Mouse (Mus musculus): ENCODE results near the gene Tom1. TPM values are rescaled to one million over a fixed set of nuclear protein-coding genes. Genes with fewer than 3 reads are reported as not detected.

The Tom1 gene
- polyA plus RNA-seq, 1 experiment from 2014 or later = 20.6 TPM

DNA sequence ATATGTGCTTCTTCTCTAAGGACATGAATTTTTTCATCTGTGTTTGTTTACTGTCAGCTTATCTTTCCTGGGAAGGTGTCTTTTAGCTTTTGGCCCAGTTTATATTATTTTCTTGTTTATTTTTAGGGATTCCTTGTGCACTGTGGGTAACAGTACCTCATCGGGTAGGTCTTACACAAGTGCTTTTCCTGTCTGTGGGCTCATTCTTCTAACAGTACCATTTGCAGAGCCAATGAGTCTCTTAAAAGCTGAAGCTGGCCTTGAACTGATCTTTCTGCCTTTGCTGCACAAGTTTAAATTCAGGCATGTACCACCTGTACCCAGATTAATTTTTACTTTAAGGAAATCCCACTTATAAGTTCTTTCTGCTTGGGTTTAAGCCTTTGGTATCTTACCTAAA lies 17.1 kb upstream of the Tom1 start:
- ATAC-seq (ENCODE audit: borderline replicate concordance, extremely low read depth, low FRiP score, low TSS enrichment) = no peak
- Histone ChIP-seq H3K4me3 (no peak overlapping the region), H3K27ac (no peak overlapping the region), H3K4me2 (no peak overlapping the region), H3K36me3 (peaks cover 11% of the 10 kb centered on the region; the same call in 1 of the 2 replicates), H3K27me3 (no peaks in the 10 kb centered on the region), H3K9me3 (no peaks in the 10 kb centered on the region), H3K4me1 (no peaks in the 10 kb centered on the region), H3K9ac (no peak overlapping the region)
- WGBS = 69% methylated on average over 1 of the region's 1 CpGs

DNA sequence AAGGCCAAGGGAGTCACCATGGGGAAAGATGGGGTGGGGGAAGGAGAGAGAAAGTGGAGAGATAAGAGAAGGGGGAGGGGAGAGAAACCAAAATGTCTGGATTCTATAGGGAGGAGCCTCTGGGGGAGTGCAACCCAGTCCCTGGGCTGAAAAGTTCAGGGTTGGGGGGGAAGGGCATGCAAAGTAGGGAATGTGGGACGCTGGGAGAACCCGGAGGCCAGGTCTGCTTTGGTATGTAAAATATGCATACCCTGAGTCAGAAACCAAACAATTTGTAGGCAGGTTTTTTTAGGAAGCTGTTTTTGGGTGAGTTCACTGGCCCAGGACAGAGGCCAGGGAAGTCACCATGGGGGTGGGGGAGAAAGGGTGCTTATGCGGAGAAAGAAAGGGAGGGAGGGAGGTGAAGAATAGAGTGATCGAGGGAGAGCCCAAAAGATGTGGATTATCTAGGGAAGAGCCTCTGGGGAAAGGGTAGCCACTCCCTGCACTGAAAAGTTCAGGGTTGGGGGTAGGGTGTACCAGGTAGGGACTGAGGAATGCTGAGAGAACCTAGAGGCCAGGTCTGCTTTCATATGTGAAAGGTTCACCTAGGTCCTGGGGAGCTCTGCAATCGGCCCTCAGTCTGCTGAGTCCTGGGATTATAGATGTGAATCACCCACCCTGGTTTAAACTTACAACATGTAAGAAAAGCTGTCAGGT lies 15.1 kb upstream of the Tom1 start:
- no peak overlapping the region for H3K4me2 ChIP-seq
- no peaks in the 10 kb centered on the region for H3K4me1 ChIP-seq
- no peak overlapping the region for H3K9ac ChIP-seq
- no peak overlapping the region for H3K4me3 ChIP-seq
- ATAC-seq (ENCODE audit: borderline replicate concordance, extremely low read depth, low FRiP score, low TSS enrichment) = no peak; the same call in 1 of the 2 replicates
- H3K27me3 ChIP-seq = no peaks in the 10 kb centered on the region
- H3K36me3 ChIP-seq = peaks cover 31% of the 10 kb centered on the region
- no peaks in the 10 kb centered on the region for H3K9me3 ChIP-seq
- WGBS = 19% methylated on average over 5 of the region's 5 CpGs
- no peak overlapping the region for H3K27ac ChIP-seq

DNA sequence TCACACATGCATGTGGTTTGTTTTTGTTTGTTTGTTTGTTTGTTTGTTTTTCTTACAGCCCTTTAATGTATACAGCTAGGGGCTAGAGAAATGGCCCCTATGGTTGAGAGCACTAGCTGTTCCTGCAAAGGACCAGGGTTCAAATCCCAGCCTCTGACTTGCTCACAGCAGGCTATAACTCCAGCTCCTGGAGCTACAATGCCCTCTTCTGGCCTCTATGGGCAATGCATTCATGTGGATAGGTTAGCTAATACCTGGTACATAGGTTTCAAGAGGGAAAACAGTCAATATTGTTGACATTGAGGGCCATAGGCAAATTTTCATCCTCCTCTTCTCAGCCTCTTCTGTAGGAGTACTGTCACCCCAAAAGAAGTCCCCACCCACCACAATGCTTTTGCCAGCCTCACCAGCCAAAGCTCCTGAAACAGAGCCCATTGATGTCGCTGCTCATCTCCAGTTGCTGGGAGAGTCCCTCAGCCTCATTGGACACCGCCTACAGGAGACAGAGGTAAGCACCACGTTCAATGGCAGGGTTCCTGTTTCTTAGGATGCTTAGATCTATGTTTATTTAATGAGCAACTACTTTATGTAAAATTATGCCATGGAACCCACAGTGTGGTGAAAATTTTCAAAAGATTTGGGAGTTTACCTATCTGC lies 9.7 kb upstream of the Tom1 start:
- Histone ChIP-seq H3K9me3 (no peaks in the 10 kb centered on the region), H3K36me3 (peaks cover 68% of the 10 kb centered on the region), H3K27me3 (no peaks in the 10 kb centered on the region), H3K4me1 (no peaks in the 10 kb centered on the region), H3K4me2 (no peak overlapping the region), H3K4me3 (no peak overlapping the region), H3K9ac (no peak overlapping the region), H3K27ac (no peak overlapping the region)
- 94% methylated on average over 3 of the region's 3 CpGs for WGBS
- ATAC-seq (ENCODE audit: borderline replicate concordance, extremely low read depth, low FRiP score, low TSS enrichment) = no peak

DNA sequence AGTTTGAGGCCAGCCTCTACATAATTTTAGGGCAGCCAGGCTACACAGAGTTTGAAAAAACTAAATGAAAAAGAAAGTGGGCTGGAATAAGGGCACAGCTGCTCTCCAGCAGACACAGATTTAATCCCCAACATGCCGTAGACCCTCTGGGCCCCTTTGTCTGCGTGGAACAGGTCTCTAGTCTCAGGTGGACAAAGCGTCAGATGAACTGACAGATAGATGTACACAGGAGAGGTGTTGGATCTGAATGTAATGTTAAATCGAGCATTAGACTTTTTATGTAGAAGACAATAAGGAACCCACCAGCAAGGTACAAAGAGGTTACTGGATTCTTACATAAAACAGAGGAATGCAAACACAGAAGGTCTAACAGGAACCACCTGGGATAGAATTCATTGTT lies 7.7 kb upstream of the Tom1 start:
- ATAC-seq (ENCODE audit: borderline replicate concordance, extremely low read depth, low FRiP score, low TSS enrichment) = no peak
- H3K4me1 ChIP-seq = no peaks in the 10 kb centered on the region

DNA sequence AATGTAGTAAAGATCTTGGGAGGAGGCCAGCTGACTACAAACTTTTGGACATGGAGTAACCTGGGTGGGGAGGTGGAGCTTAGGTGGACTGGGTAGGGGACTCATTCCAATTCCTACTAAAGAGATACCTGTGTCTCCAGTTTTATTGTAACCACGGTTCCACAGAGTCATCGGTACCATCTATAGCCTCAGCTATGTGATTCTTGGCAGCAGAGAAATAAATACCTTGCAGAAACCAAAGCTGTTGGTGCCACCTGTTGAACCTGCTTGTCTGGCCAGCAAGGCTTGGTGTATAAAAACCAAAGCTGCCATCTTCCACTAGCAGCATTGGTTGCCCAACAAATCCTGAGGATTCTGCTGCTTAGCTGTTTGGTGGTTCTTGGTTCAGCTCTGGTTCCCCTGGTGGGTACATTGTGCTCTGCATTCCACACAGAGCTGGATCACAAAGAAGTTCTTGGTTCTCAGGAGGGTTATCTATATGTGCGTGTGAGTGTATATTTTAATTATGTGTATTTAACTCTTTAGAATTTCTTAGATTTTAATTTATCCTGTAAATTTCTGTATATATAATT lies 3.0 kb upstream of the Tom1 start:
- ATAC-seq (ENCODE audit: borderline replicate concordance, extremely low read depth, low FRiP score, low TSS enrichment) = no peak
- Histone ChIP-seq H3K4me2 (no peak overlapping the region), H3K4me1 (peaks cover 7% of the 10 kb centered on the region), H3K9ac (no peak overlapping the region), H3K4me3 (no peak overlapping the region), H3K27ac (no peak overlapping the region), H3K36me3 (peaks cover 41% of the 10 kb centered on the region), H3K27me3 (no peaks in the 10 kb centered on the region), H3K9me3 (no peaks in the 10 kb centered on the region)
- 89% methylated on average over 3 of the region's 3 CpGs for WGBS

More for the DNA sequence above, 7.7 kb upstream of the Tom1 start:
- no peak overlapping the region for H3K9ac ChIP-seq
- no peaks in the 10 kb centered on the region for H3K27me3 ChIP-seq
- H3K4me3 ChIP-seq = no peak overlapping the region
- H3K27ac ChIP-seq = no peak overlapping the region
- H3K4me2 ChIP-seq = no peak overlapping the region
- WGBS = 94% methylated on average over 4 of the region's 4 CpGs
- H3K9me3 ChIP-seq = no peaks in the 10 kb centered on the region
- H3K36me3 ChIP-seq = peaks cover 82% of the 10 kb centered on the region

DNA sequence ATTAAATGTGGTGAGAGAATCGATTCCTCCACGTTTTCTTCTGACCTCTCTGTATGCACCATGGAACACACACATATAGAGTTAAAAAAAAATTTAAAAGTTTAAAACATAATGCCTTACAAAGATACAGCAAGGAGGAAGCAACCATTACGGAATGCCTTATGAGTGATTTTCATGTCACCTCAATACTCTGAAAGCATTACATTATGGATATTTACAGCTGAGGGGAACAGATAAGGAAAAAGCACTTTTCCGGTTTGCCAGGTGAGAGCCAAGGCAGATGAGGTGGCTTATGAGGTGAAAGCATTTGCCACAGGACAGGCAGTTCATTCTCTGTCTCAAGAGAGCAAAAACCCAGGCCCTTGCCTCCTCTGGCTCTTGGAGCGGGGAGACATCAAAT lies 544 bp upstream of the Tom1 start:
- no peak overlapping the region for H3K9ac ChIP-seq

DNA sequence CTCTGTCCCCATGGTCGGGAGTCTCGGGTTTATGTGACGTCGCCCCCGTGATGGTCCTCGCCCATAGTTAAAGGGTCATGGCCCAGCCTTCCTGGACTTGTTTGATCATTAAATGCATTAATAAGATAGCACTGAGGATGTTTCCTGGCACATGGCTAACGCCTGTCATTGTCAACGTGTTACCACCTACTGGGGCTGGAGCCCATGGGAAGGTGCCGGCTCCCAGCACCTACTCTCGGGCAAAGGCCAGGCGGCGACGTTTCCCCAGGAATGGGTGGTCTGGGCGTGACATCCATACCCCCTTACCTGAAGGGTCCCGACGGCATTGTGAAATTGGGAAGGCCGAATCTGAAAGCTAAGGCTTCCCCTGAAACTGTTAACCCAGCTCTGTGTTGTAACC lies 780 bp downstream of the Tom1 start:
- Histone ChIP-seq H3K4me3 (peak overlapping the region; percentile 72), H3K4me2 (peak overlapping the region; percentile 77), H3K9me3 (no peaks in the 10 kb centered on the region), H3K4me1 (peaks cover 10% of the 10 kb centered on the region), H3K9ac (peak overlapping the region; percentile 58), H3K27ac (peak overlapping the region; percentile 31; the same call in 1 of the 2 replicates), H3K27me3 (no peaks in the 10 kb centered on the region), H3K36me3 (peaks cover 14% of the 10 kb centered on the region)
- under 1% methylated on average over 17 of the region's 17 CpGs for WGBS
- no peak for ATAC-seq (ENCODE audit: borderline replicate concordance, extremely low read depth, low FRiP score, low TSS enrichment)

More for the DNA sequence above, 544 bp upstream of the Tom1 start:
- H3K4me1 ChIP-seq = peaks cover 7% of the 10 kb centered on the region
- H3K27me3 ChIP-seq = no peaks in the 10 kb centered on the region
- H3K9me3 ChIP-seq = no peaks in the 10 kb centered on the region
- peak overlapping the region; percentile 73 for H3K27ac ChIP-seq
- H3K4me3 ChIP-seq = peak overlapping the region; percentile 72
- H3K36me3 ChIP-seq = peaks cover 28% of the 10 kb centered on the region
- no peak for ATAC-seq (ENCODE audit: borderline replicate concordance, extremely low read depth, low FRiP score, low TSS enrichment)
- WGBS = 52% methylated on average over 5 of the region's 5 CpGs
- H3K4me2 ChIP-seq = peak overlapping the region; percentile 77

DNA sequence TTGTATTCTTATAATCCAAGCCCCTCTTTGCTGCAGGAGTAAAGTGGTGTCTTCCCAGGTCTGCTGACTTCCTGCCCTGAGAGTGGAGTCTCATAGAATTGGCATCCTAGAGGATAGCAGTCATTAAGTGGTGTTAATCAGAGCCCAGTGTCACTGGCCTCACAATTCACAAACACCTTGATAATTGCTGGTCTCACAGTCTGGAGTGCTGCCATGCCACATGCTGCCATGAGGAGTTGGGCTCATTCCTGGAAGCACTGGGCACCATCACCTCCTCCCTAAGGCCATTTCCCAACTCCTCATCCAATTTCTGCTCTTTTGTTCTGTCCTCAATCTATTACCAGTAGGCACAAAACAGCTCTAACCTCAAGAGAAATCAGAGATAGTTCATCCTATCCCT lies 2.1 kb downstream of the Tom1 start:
- Histone ChIP-seq H3K4me3 (no peak overlapping the region), H3K9ac (no peak overlapping the region), H3K4me1 (peaks cover 10% of the 10 kb centered on the region), H3K9me3 (no peaks in the 10 kb centered on the region), H3K36me3 (peaks cover 3% of the 10 kb centered on the region; the same call in 1 of the 2 replicates), H3K4me2 (no peak overlapping the region), H3K27ac (no peak overlapping the region), H3K27me3 (no peaks in the 10 kb centered on the region)
- ATAC-seq (ENCODE audit: borderline replicate concordance, extremely low read depth, low FRiP score, low TSS enrichment) = no peak

DNA sequence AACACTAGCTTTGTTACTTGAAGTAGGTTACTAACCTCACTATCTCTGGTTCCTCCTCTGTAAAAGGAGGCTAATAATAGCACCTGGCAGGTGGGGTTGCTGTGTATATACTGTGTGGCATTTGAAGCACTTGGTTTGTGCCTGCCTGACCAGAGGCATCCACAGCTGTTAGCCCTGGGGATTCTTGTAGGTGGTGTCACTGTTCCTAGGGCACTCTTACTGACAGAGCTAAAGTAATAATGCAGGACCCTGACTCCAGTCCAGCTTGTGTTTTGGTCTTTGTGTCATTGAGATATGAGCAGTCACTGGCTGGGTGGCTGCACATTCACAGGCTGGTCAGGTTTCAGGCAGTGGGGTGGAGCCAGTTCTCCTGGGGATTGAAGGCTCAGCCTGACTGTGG lies 5.0 kb downstream of the Tom1 start:
- Histone ChIP-seq H3K4me2 (no peak overlapping the region), H3K4me3 (no peak overlapping the region), H3K4me1 (0 out of 2 replicates have a peak, but pooled peaks cover 5% of the 10 kb centered on the region), H3K36me3 (no peaks in the 10 kb centered on the region), H3K9me3 (no peaks in the 10 kb centered on the region), H3K27ac (no peak overlapping the region), H3K27me3 (no peaks in the 10 kb centered on the region), H3K9ac (no peak overlapping the region)
- no peak for ATAC-seq (ENCODE audit: borderline replicate concordance, extremely low read depth, low FRiP score, low TSS enrichment)

DNA sequence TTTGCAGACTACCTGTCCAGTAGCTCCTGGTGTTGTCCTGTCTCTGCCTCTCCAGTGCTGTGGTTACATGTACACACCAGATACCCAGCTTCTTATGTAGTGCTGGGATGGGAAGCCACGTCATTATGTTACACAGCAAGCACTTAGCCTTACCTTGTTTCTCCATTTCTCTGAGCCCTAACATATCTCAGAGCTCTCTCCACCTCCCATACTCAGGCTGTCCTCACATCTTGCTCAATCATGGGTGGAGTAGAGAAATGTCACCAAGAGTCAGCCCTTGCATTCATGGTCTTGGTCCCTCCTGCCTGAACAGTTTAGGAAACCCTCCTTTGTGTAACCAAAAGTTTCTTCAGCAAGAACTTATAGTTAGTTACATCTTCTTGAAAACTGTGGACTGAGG lies 6.2 kb downstream of the Tom1 start:
- no peak overlapping the region for H3K4me2 ChIP-seq
- H3K9ac ChIP-seq = no peak overlapping the region
- H3K36me3 ChIP-seq = no peaks in the 10 kb centered on the region
- 68% methylated on average over 1 of the region's 1 CpGs for WGBS
- ATAC-seq (ENCODE audit: borderline replicate concordance, extremely low read depth, low FRiP score, low TSS enrichment) = no peak
- 0 out of 2 replicates have a peak, but pooled peaks cover 3% of the 10 kb centered on the region for H3K4me1 ChIP-seq
- no peaks in the 10 kb centered on the region for H3K9me3 ChIP-seq
- H3K27me3 ChIP-seq = no peaks in the 10 kb centered on the region
- no peak overlapping the region for H3K27ac ChIP-seq
- no peak overlapping the region for H3K4me3 ChIP-seq

DNA sequence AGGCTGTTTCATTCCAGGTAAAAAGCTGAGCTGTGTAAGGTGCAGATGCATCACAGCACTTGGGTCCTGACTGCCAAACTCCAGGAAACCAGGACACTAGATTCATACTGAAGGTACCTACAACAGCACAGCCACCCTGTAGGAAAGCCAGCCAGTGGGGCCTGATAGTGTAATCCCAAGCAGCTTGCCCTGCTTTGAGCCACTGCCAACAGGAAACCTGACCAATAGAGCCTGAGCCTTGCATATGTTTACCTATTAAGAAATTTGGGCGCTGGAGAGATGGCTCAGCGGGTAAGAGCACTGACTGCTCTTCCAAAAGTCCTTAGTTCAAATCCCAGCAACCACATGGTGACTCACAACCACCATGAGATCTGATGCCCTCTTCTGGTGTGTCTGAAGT lies 8.7 kb downstream of the Tom1 start:
- H3K4me3 ChIP-seq = no peak overlapping the region
- no peaks in the 10 kb centered on the region for H3K36me3 ChIP-seq
- no peak for ATAC-seq (ENCODE audit: borderline replicate concordance, extremely low read depth, low FRiP score, low TSS enrichment)
- no peaks in the 10 kb centered on the region for H3K27me3 ChIP-seq
- H3K9me3 ChIP-seq = no peaks in the 10 kb centered on the region
- H3K4me1 ChIP-seq = 0 out of 2 replicates have a peak, but pooled peaks cover 3% of the 10 kb centered on the region
- WGBS = 68% methylated on average over 2 of the region's 2 CpGs
- no peak overlapping the region for H3K9ac ChIP-seq
- no peak overlapping the region for H3K4me2 ChIP-seq
- no peak overlapping the region for H3K27ac ChIP-seq

DNA sequence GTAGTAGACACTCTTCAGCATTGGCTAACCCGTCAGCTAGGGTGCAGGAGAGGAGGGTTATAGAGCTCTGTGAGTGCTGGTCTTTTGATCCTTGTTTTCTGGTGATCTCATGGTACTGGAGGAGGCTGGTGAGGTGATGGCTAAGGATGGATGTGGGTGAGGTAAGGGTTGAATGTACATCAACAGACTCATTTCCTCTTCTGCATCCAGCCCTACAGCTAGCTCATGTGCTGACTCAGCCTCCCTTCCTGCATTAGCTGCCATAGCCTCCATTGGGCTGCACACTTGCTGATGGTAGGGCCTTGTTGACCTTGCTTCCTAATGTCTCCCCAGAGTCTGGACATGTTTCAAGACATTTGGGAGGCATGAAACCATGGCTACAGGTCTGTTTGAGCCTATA lies 9.5 kb downstream of the Tom1 start:
- H3K27me3 ChIP-seq = no peaks in the 10 kb centered on the region
- ATAC-seq (ENCODE audit: borderline replicate concordance, extremely low read depth, low FRiP score, low TSS enrichment) = no peak
- no peaks in the 10 kb centered on the region for H3K9me3 ChIP-seq
- no peak overlapping the region for H3K9ac ChIP-seq
- no peak overlapping the region for H3K4me3 ChIP-seq
- no peaks in the 10 kb centered on the region for H3K36me3 ChIP-seq
- H3K4me2 ChIP-seq = no peak overlapping the region
- WGBS = 62% methylated on average over 1 of the region's 1 CpGs
- H3K27ac ChIP-seq = no peak overlapping the region
- H3K4me1 ChIP-seq = 0 out of 2 replicates have a peak, but pooled peaks cover 3% of the 10 kb centered on the region

Measured in lung, embryonic 15.5 days (tissue).